Mouse (Mus musculus) granulocyte monocyte progenitor cell, adult 5-6 weeks (primary cell): ENCODE results near the gene Dnajb2. TPM values are rescaled to one million over a fixed set of nuclear protein-coding genes. Genes with fewer than 3 reads are reported as not detected.

Source experiments
- ATAC-seq: replicated peaks from 2 replicates; pipeline ENCODE4 v1.8.0; 2016; ENCODE audit warnings: mild to moderate bottlenecking, moderate TSS enrichment, inconsistent platforms; ENCODE audit not compliant: poor library complexity, severe bottlenecking
- total RNA-seq, 2 experiments: library from RNA; stranded (forward) in 1 of 2; stranded (reverse) in 1 of 2; fragments of 200-712, 200-1000 nt in 1 of 2; fragments of >200 nt in 1 of 2; fragmentation: Nextera tagmentation in 1 of 2; gene quantifications; 2 replicates each; pipeline ENCODE4 v1.2.3; 2014 to 2017

Gene Dnajb2
- 0.66 and 4.1 TPM in 2 replicates for total RNA-seq (2014; fragmentation: Nextera tagmentation)
- total RNA-seq (2017): 1.5 and 1.6 TPM in 2 replicates

- ATAC-seq: peak; percentile 74
These were observed at the start of gene Dnajb2 for GRCm38 (mm10) chr1:75236117-75237050. Dnajb2 (plus strand) TSS chr1:75236406.

DNA sequence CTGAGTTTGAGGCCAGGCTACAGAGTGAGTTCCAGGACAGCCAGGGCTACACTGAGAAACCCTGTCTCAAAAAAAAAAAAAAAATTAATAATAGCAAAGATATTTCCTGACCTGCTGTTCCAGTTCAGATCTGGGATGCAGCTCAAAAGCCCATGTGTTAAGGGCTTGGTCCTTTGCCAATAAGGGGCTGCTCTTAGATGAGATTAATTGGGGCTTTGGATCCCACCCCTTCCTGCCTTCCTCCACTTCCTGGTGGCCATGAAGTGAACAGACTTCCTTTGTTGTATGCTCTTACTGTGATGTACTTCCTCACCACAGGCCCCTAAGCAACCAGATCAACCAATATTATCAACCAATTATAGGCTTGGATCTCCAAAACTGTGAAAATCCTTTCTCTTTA lies 49.1 kb upstream of the Dnajb2 start:
- ATAC-seq: no peak

DNA sequence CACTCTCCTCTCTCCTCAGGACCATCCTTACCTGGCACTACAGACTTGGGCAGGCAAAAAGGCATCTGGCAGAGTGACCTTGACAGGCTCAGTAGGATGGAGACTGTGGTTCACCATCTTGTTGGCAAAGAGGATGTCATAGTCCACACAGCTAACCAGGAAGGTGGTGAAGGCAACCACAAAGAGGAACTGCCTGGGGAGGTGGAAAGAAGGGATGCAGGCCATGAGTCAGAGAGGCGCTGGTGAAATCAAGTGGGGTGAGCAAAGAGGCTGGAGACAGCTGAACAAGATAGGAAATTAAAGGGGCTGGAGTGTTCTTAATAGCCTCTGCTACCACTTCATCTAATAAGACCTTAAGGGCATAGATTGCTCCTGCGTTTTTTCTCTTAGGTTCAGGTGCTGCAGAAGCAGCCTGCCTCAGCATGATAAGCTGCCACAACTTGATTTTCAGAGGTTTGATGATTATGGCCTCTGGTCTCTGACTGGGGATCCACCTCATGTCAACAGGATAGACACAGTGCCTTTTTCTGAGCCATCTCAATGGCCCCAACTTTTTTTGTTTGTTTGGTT lies 48.2 kb upstream of the Dnajb2 start:
- ATAC-seq: peak; percentile 74

DNA sequence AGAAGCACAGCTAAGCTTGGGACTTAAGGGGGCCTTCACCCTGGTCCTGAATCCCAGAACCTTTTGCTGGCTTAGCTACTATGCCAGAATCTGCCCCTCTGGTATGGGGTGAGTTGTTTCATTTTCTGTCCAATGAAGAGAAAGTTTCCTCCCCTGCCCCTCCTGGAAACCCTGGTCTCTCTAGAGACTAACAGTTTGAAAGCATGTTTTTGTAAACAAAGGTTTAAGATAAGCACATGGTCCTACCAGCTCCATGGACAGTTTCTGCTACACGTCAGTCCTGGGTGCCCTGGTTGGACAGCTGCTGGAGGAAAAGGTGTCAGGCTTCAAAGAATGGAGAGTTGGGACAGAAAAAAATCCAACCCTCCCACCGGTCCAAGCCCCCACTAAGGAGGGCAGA lies 45.6 kb upstream of the Dnajb2 start:
- no peak for ATAC-seq

GRCm38 (mm10) chr1:75191258-75191621 lies 45.0 kb upstream of the Dnajb2 start:
- ATAC-seq: no peak

GRCm38 (mm10) chr1:75191622-75192402 lies 44.4 kb upstream of the Dnajb2 start, which contains the start of the genes Ankzf1 and Atg9a:
Ankzf1 (plus strand) TSS chr1:75192151.
Atg9a (minus strand) TSS chr1:75192196.
- peak; percentile 82 for ATAC-seq

- peak; percentile 62 for ATAC-seq
These were observed 43.8 kb upstream of the Dnajb2 start for GRCm38 (mm10) chr1:75192452-75192851.

DNA sequence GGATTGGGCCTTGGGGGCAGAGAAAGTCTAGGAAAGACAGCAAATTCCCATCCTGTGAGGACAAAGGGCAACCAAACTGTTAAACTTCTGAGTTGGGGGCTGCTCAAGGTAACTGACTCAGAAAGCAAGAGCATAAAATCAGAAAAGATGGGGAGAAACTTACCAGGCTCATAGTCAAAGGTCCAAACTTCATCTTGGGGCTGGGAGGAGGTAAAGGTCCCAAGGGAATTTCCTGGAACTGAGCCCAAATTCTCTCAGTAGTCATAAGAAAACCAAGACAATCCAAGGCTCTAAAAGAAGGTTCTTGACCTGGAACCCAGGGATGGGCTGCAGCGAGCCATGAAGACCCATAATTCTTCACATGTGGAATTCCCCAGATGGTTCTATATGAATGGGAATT lies 35.0 kb upstream of the Dnajb2 start:
- no peak for ATAC-seq

DNA sequence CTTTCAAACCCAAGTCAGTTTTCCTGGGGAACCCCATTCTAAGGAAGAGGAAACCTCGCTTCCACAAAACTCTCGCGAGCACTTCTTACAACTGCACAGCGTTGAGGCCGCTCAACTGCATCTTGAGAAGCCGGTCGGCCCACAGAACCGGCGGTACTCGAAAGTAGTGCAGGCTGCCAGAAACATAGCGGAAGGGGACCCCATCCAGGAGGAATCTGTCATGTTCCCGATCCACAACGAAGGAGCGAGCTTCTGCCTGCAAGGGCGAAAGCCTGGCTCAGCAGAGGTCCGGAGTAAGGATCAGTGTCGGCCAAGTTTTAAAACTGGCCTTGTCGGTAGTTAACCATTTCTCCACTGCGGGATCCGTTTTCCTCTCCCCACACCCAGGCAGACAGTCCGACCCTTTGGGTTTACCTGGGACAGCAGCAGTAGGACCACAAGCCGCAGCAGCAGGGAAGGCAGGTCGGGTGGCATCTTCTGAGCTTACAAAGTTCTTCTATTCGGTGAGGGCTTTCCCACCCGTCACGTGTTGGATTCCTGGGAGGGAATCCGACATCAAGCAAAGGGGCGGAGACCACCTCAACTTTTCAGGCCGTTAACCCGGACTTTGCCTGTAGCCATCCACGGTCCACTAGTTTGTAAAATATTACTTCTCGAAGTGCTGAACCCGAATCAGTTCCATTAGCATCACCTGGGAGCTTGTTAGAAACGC lies 27.1 kb upstream of the Dnajb2 start:
- peak; percentile 18 for ATAC-seq

DNA sequence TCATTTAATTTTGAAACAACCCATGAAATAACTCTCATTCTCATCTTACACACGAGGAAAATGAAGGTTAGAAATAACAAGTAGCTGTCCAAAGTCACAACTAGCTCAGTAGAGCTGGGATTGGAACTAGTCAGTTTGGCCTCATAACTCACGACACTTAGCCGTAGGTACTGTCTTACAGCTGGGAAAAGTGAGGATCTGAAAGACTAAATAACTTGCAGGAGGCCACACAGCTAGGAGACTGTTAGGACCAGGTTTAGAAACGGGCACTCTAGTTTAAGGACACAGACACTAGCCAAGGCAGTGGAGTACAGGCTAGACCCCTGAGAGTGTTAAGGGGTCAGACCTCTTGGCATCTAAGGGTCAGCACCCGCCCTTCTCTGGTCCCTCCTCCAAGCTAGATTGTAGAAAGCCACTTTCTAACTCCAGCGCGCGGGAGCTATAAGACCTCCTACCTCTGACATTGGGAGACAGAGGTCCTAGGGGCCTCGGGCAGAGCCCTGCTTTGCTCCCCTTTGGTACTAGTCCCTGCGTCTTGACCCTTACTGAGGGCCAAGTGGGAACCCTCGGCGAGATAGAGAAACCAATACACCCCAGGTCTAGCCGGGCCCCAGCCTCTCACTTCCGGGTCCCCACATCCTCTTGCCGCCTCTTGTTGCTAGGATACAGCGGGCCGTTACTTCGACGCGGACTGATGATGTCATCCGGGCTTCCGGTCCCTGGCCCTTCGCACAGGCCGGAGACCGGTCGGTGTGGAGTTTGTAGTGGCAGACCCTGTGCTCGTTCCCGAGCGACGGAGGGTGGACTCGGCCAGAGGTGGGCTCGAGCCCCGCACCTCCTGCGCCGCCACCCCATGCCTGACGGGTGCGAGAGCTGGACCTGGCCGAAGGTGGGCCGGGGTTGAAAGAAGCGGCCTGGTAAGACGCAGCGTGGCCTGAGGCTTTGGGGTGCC lies 25.8 kb upstream of the Dnajb2 start, which contains the start of the genes Glb1l and Stk16:
Gene Glb1l (minus strand): TSS at position 678 of the 952 bp plus-strand sequence.
Gene Stk16 (plus strand): TSS at position 703 of the 952 bp plus-strand sequence.
- peak; percentile 65 for ATAC-seq

GRCm38 (mm10) chr1:75211141-75211708 lies 25.0 kb upstream of the Dnajb2 start:
- ATAC-seq: no peak

DNA sequence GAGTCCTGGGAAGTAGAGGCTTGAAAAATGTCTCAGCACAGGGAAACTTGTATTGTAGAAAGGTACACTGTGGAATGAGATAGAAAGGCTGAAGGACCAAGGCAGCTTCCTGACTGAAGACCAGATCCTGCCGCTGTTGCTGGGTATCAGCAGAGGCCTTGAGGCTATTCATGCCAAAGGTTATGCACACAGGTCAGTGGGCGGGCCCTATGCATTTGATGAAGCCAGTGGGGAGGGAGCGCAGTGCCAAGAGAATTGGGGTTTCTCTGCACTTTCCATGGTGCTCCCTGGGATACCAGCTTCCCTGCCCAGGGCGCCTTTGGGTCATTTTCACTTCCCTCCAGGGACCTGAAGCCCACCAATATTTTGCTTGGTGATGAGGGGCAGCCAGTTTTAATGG lies 23.7 kb upstream of the Dnajb2 start:
- ATAC-seq: no peak

DNA sequence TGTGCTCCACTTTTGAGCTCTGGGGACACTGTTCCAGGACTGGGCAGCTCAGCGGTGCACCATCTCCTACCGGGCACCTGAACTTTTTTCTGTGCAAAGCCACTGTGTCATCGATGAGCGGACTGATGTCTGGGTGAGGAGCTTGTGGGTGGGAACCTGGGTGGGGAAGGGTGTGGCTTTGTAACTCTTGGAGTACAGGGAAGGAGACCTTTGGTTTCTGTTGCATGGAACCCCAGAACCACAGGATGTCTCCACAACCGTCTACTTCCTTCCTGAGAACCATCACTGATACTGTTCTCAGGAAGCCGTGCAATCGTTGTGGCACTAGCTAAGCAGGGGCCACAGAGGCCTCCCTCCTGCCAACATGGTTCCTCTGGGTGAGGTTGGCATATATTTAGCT lies 23.1 kb upstream of the Dnajb2 start:
- ATAC-seq: peak; percentile 57

DNA sequence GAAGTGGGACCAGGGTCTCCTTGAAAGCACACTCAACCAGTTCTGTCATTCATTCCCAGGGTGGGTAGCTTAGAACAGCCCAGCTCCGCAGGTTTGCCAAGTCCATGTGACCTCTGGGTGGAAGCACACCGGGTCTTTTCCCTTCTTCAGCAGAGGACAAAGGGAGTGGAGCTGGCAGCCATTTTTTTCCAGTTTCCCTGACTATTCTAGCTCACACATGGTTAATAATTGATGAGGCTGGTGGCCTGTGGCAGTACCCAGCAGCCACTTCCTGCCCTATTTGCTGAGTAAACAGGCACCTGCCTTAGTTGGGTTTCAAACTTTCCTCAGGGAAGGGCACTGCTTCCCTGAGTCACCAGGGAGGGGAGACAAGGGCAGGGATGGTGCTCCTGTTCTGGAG lies 21.8 kb upstream of the Dnajb2 start:
- no peak for ATAC-seq

- no peak for ATAC-seq
These were observed 21.3 kb upstream of the Dnajb2 start for GRCm38 (mm10) chr1:75214886-75215285.

DNA sequence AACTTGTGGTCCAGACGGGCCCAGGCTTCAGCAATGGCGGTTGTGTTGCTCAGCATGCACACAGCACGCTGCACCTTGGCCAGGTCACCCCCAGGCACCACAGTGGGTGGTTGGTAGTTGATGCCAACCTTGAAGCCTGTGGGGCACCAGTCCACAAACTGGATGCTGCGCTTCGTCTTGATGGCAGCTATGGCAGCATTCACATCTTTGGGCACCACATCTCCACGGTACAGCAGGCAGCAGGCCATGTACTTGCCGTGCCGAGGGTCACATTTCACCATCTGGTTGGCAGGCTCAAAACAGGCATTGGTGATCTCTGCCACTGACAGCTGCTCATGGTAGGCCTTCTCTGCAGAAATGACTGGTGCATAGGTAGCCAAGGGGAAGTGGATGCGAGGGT lies 20.4 kb upstream of the Dnajb2 start:
- ATAC-seq: no peak

DNA sequence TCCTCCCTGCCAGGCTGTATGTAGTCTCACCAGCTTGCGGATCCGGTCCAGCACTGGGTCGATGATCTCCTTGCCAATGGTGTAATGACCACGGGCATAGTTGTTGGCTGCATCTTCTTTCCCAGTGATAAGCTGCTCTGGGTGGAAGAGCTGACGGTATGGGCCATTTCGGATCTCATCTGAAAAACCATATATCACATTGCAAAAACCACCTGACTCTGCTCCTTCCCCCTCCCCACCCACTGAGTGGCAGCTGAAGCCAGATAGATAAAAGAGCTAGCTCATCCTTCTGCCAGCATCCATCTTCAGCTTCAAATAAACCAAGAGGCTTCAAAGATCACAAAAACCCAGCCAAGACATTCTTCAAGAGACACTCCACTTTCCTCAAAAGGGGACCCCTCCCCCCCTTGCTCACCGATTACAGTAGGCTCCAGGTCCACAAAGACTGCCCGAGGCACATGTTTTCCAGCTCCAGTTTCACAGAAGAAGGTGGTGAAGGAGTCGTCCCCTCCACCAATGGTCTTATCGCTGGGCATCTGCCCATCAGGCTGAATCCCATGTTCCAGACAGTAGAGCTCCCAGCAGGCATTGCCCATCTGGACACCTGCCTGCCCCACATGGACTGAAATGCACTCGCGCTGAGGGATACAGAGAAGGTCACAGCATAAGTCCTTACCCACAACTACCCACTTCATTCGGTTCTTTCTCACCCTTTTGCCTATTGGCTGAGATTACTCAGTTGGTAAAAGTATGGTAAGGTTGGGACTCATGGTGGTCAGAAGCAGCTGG lies 19.2 kb upstream of the Dnajb2 start:
- no peak for ATAC-seq

DNA sequence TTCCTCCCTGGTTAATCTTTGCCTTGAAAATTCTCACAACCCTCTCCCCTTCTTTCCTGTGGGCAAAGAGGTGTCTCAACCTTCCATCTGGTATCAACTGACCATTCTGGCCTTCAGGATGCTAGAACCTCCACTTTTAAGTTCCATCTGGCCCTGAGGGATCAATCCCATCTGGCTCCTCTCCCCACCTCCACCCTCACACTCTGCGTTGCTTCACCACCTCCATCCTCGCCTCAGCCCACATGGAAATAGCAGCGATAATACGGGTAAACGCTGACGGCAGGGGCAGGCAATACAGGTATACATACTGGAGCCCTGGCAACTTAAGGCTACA lies 18.3 kb upstream of the Dnajb2 start:
- no peak for ATAC-seq
